Mouse (Mus musculus): ENCODE measurements around the gene Bckdk. TPM values are rescaled to one million over a fixed set of nuclear protein-coding genes. Genes with fewer than 3 reads are reported as not detected.

The Bckdk gene
- total and polyA plus RNA-seq, 3 experiments, result 32.6 to 126 TPM; not detected in 1

DNA sequence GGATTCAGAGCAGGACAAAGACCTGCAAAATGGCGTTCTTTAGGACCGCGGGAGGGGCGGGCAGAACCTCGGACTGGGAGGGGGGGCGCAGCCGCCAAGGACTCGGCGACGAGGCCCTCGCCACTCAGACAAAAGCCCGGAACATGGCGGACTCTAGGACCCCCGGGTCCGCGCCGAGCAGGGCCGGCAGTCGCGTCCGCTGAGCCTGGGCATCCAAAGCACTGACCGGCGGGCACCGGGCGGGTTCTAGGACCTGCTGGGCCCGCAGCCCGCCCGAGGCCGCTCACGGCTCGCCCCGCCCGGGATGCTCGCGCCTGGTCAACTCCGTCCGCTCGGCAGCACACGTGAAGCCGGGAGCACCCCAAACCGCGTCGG lies 28.3 kb upstream of the Bckdk start:
- H3K9me3 ChIP-seq (replicated peaks; ENCODE audit: insufficient read depth, low read length), result no peaks in the 10 kb centered on the region
- H3K9ac ChIP-seq (ENCODE audit: control insufficient read depth, low read depth, low read length, poor library complexity, severe bottlenecking), result peak overlapping the region; percentile 90
- H3K79me2 ChIP-seq (ENCODE audit: control insufficient read depth, insufficient read depth, low read length, poor library complexity), result peaks cover 57% of the 10 kb centered on the region
- DNase-seq (ENCODE audit: low read depth, low spot score), result peak; percentile 92
- peak overlapping the region; percentile 81 to 86 for H3K4me3 ChIP-seq (ENCODE audit: control insufficient read depth in 1 of 2, insufficient read depth in 1 of 2, low read depth in 2 of 2, low read length in 2 of 2)
- no peaks in the 10 kb centered on the region for H3K27me3 ChIP-seq (ENCODE audit: control insufficient read depth in 1 of 2, insufficient read depth in 2 of 2, low read length in 2 of 2)
- H3K4me1 ChIP-seq (ENCODE audit: control insufficient read depth in 1 of 2, insufficient read depth in 2 of 2, low read length in 2 of 2), result peaks cover 0 to 17% of the 10 kb centered on the region in 2 experiments; a peak in 3 of 4 replicates
- peaks cover 0 to 20% of the 10 kb centered on the region in 2 experiments for H3K36me3 ChIP-seq (ENCODE audit: control insufficient read depth in 1 of 2, insufficient read depth in 2 of 2, low read length in 2 of 2)
- peak overlapping the region; percentile 85 for H3K27ac ChIP-seq (ENCODE audit: control insufficient read depth, low read depth, low read length)
- TF ChIP-seq TBP (IDR thresholded peaks at IDR 0.05; ENCODE audit: low read depth, low read length) (0 out of 2 replicates have a peak, but pooled peaks have one; percentile 45), SMC3 (IDR thresholded peaks at IDR 0.05; ENCODE audit: low read depth, low read length) (no peak; the same call in 1 of the 2 replicates), E2F4 (IDR thresholded peaks at IDR 0.05; ENCODE audit: borderline replicate concordance, low read depth, low read length) (no peak), POLR2AphosphoS2 (IDR thresholded peaks at IDR 0.05; ENCODE audit: low read length) (peak; percentile 24; the same call in 1 of the 2 replicates), RAD21 (IDR thresholded peaks at IDR 0.05; ENCODE audit: low read depth, low read length) (no peak), USF1 (IDR thresholded peaks at IDR 0.05; ENCODE audit: low read depth, low read length) (no peak), NRF1 (IDR thresholded peaks at IDR 0.05; ENCODE audit: insufficient read depth, low read depth, low read length, poor library complexity, severe bottlenecking) (no peak; the same call in 1 of the 2 replicates), GABPA (IDR thresholded peaks at IDR 0.05; ENCODE audit: low read depth, low read length) (0 out of 2 replicates have a peak, but pooled peaks have one; percentile 43), TAL1 (IDR thresholded peaks at IDR 0.05; ENCODE audit: low read length) (no peak), RCOR1 (IDR thresholded peaks at IDR 0.05; ENCODE audit: low read depth, low read length) (no peak), MEF2A (IDR thresholded peaks at IDR 0.05; ENCODE audit: extremely low read depth, insufficient replicate concordance, low read depth, low read length, poor library complexity, severe bottlenecking) (no peak), ETS1 (IDR thresholded peaks at IDR 0.05; ENCODE audit: low read depth, low read length) (0 out of 2 replicates have a peak, but pooled peaks have one; percentile 15), EP300 (IDR thresholded peaks at IDR 0.05; ENCODE audit: low read depth in 1 of 2, low read length in 2 of 2) (peak in 1 of 2 experiments; percentile 31; a peak in 2 of 4 replicates), ZMIZ1 (IDR thresholded peaks at IDR 0.05; ENCODE audit: low read depth, low read length) (no peak), MYC (IDR thresholded peaks at IDR 0.05; ENCODE audit: low read depth, low read length) (no peak), CHD1 (IDR thresholded peaks at IDR 0.05; ENCODE audit: low read depth, low read length) (no peak), ELF1 (IDR thresholded peaks at IDR 0.05; ENCODE audit: low read depth, low read length) (peak; percentile 63), ZNF384 (IDR thresholded peaks at IDR 0.05; ENCODE audit: low read depth, low read length) (no peak), ZC3H11A (IDR thresholded peaks at IDR 0.05; ENCODE audit: low read depth, low read length) (no peak), KAT2A (conservative IDR thresholded peaks at IDR 0.05; ENCODE audit: low read depth, low read length) (no peak), ZKSCAN1 (IDR thresholded peaks at IDR 0.05; ENCODE audit: low read depth, low read length) (no peak), POLR2A (IDR thresholded peaks at IDR 0.05; ENCODE audit: control insufficient read depth in 1 of 2, insufficient read depth in 1 of 2, low read depth in 1 of 2, low read length in 2 of 2, poor library complexity in 1 of 2) (no peak), GATA1 (IDR thresholded peaks at IDR 0.05; ENCODE audit: low read depth, low read length) (no peak), UBTF (IDR thresholded peaks at IDR 0.05; ENCODE audit: borderline replicate concordance, insufficient read depth, low read depth, low read length) (no peak), NELFE (IDR thresholded peaks at IDR 0.05; ENCODE audit: low read depth, low read length) (peak; percentile 27), HCFC1 (IDR thresholded peaks at IDR 0.05; ENCODE audit: low read depth, low read length) (peak; percentile 79), SIN3A (IDR thresholded peaks at IDR 0.05; ENCODE audit: low read length) (peak; percentile 98), BHLHE40 (IDR thresholded peaks at IDR 0.05; ENCODE audit: borderline replicate concordance, low read depth, low read length) (no peak), USF2 (IDR thresholded peaks at IDR 0.05; ENCODE audit: borderline replicate concordance in 1 of 2, insufficient read depth in 1 of 2, low read depth in 1 of 2, low read length in 2 of 2) (no peak), TCF12 (IDR thresholded peaks at IDR 0.05; ENCODE audit: low read depth, low read length) (peak; percentile 17; the same call in 1 of the 2 replicates), MYB (IDR thresholded peaks at IDR 0.05; ENCODE audit: low read depth, low read length) (no peak), MAZ (IDR thresholded peaks at IDR 0.05; ENCODE audit: low read depth, low read length) (peak; percentile 98), MAFK (IDR thresholded peaks at IDR 0.05; ENCODE audit: borderline replicate concordance, low read depth, low read length) (peak; percentile 31; the same call in 1 of the 2 replicates), POLR2AphosphoS5 (IDR thresholded peaks at IDR 0.05; ENCODE audit: borderline replicate concordance, low read depth, low read length) (no peak), CTCF (IDR thresholded peaks at IDR 0.05 in 2 of 3, conservative IDR thresholded peaks at IDR 0.05 in 1 of 3; ENCODE audit: control insufficient read depth in 1 of 3, insufficient read depth in 1 of 3, low read depth in 2 of 3, low read length in 3 of 3, poor library complexity in 1 of 3, severe bottlenecking in 1 of 3) (no peak), MAX (IDR thresholded peaks at IDR 0.05; ENCODE audit: low read length) (peak; percentile 48; the same call in 1 of the 2 replicates), MXI1 (IDR thresholded peaks at IDR 0.05; ENCODE audit: low read depth, low read length) (peak; percentile 44; the same call in 1 of the 2 replicates)
